Mouse (Mus musculus): Measurements from ENCODE around the gene Acad12. TPM values are rescaled to one million over a fixed set of nuclear protein-coding genes. Genes with fewer than 3 reads are reported as not detected.
"Not testable (repeated sequence)": the region's sequence is repeated elsewhere in the genome, so short reads cannot be mapped to it uniquely, and the experiment has no call there.

Gene Acad12
- total RNA-seq (2021): 10 to 100 TPM; 20.1 to 24.0 TPM
- long read RNA-seq, experiment 1, partial matches to known transcripts: 9 of 68 reads
- long read RNA-seq, experiment 1, other reads (novel, unspliced or antisense): 56 of 68 reads
- long read RNA-seq, experiment 2, transcript Acad12-201 (11 exons, 3,881 nt): major isoform, 6 of 46 reads
- long read RNA-seq, experiment 2, partial matches to known transcripts: 7 of 46 reads
- long read RNA-seq, experiment 2, other reads (novel, unspliced or antisense): 33 of 46 reads

- peak; percentile 90 for DNase-seq
Observed at GRCm38 (mm10) chr5:121618592-121619513, at the start of gene Acad12. Acad12 (minus strand) TSS chr5:121618938.

DNA sequence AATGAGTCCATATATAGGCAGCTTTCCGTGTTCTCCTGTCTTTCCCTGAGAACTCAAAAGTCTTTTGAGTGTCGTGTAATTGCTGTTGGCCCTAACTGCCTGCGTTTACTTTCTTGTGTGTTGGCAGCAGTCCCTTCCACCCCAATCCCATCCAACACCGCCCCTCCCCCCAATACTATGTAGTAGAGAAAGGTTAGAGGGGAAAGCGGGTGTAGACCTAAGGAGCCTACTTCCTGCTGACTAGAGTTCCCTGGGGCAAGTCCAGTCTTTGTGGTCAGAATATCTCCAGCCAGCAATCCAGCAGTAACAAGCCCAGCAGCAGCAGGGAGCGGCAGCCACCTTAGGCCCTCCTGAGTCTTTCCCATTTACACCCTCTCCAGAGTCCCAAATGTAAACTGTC is 49.7 kb upstream of the Acad12 start:
- DNase-seq: no peak

GRCm38 (mm10) chr5:121667067-121667466 is 48.3 kb upstream of the Acad12 start:
- no peak for DNase-seq

GRCm38 (mm10) chr5:121664971-121665370 is 46.2 kb upstream of the Acad12 start:
- DNase-seq: no peak

DNA sequence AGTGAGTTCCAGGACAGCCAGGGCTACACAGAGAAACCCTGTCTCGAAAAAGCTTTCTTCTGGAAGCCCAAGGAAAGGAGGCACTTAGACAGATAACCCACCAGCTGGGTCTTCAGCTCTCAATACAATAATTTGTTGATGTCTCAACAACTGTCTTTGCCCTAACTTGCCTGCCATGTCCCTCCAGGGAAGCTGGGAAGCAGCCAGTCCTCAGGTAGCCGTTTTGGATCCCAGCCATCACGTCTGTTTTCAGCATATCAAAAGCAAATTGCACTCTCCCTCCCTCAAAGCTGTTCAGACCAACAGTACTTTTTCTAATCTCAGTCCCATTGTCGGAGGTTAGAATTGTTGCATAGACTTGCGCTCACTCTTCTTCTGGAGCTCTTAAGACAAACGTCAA is 45.3 kb upstream of the Acad12 start:
- no peak for DNase-seq

GRCm38 (mm10) chr5:121663456-121663855 is 44.7 kb upstream of the Acad12 start:
- no peak for DNase-seq

DNA sequence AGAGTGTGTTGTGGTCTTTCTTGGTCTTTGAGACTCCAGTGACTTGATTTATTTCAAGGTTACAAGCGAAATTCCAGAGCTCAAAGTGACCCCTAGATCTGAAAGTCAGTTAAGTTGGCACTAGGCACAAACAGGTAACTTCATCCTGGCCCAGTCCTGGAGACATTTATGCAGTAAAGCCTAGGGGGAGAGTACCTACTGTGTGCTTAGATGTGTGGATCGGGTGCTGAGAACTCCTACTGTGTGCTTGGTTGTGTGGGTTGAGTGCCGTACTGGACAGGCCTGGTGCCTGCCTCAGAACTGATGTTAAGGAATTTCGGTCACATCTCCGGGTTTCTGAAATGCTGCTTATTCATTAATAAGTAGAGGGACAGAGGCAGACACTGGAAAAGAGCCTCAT is 42.8 kb upstream of the Acad12 start:
- DNase-seq: no peak

- DNase-seq: no peak
Observed at GRCm38 (mm10) chr5:121660897-121661254, 42.1 kb upstream of the Acad12 start.

DNA sequence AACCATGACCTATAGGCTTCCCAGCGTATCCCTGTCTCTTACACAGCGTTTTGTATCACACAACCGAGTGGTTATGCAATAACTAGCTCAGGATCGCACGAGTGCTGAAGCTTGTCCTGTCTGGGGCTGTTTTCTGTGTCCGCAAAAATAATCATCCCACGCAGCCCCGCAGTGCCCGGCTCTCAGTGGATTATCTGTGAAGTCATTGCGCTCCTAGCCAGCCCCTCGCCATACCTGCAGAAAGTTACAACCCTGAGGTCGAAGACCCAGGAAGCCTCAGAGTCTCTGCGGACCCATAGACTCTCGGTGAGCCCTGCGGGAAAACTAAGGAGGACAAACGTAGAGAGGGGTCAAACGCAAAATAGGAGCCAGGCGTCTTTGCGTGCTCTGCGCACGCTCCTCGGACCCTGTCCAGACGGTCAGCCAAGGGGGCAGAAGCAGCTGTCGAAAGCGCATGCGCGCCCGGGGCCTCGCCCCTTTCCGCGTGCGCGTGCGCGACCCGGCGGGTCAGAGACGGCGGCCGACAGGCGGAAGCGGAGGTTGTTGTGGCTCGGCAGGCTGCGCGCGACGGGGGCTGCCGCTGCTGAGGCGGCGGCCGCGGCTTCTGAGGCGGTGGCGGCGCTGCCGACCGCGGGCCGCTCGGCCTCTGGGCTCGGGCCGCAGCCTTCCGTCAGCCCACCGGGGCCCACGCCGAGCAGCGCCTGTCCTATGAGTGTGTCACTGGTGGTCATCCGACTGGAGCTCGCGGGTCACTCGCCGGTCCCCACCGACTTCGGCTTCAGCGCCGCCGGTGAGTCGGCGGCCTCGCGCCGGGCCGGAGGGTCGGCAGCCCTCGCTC is 41.5 kb upstream of the Acad12 start, which contains the start of the genes Acad10 and Brap:
Gene Acad10, minus strand, starts transcription at position 456 of the 838 bp plus-strand sequence.
Gene Brap, plus strand, starts transcription at position 505 of the 838 bp plus-strand sequence.
- DNase-seq: peak; percentile 97

DNA sequence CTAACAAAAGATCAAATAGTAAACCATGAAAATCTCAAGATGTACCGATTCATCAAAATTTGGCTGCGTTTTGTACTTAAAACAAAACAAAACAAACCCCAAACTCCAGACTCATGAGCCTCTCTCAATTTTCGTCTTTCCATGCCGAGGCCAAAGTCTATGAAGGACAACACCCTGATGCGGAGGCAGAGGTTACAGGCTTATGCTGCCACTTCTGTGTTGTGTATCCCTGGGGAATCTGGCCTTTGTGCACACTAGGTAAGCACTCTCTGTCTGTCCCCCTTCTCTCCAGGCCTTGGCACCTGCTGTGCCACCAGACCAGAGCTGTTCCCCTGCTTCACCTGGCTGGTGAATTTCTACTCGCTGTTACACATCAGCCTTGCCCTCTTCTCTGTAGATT is 38.9 kb upstream of the Acad12 start:
- not testable (repeated sequence) for DNase-seq

- DNase-seq: not testable (repeated sequence)
Observed at GRCm38 (mm10) chr5:121656866-121657265, 38.1 kb upstream of the Acad12 start.

DNA sequence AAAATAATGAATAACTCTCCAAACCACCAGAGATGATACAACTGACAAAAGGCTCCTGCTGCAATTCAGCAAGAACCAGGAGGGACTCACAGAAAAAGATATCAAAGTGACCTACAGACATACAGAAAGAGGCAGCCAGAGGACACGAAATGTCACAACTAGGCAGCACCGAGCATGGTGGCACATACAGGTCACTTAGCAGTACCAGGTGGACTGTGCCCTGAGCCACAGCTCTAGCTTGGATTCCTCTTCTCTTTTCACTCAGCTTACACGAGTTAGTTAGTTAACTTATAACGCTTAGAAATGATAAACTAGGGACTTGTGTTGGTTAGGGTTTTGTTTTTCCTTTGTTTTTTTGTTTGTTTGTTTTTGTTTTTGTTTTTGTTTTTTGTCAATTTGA is 35.8 kb upstream of the Acad12 start:
- no peak for DNase-seq

DNA sequence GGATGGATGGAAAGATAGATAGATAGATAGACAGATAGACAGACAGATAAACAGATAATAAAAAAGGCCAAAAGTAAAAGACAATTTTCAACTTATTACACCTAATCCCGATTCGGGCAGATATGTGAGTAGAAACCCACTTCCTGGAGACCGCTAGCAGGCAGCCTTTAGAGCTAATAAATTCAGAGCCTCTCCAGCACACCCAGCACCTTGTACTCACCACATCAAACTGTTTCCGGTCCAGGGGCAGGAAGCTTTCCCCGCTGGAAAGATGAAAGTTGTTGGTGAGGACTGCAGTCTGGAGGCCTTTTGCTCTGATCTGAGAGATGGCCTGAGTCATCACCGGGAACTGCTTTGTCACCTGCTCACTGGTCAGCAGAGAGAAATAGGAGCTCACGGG is 30.4 kb upstream of the Acad12 start:
- DNase-seq: no peak

GRCm38 (mm10) chr5:121639601-121640000 is 20.9 kb upstream of the Acad12 start:
- no peak for DNase-seq

- DNase-seq: no peak
Observed at GRCm38 (mm10) chr5:121637296-121637695, 18.6 kb upstream of the Acad12 start.

DNA sequence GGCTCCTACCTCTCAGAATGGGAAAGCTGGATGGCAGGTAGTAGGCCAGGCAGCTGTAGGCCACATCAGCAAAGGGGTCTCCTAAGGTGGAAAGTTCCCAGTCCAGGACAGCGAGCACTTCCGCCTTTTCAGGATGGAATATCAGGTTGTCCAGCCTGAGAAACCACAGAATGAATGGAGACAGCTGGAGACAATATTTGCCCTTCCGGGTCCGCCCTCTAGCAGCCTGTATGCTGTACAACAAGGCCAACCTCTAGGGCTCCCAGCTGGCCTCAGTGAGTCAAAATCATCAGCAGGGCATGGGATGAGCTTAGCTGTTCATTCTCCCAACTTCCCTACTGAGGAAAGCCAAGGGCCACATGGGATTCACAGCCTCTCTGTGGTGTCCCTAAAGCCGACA is 15.9 kb upstream of the Acad12 start:
- DNase-seq: no peak

DNA sequence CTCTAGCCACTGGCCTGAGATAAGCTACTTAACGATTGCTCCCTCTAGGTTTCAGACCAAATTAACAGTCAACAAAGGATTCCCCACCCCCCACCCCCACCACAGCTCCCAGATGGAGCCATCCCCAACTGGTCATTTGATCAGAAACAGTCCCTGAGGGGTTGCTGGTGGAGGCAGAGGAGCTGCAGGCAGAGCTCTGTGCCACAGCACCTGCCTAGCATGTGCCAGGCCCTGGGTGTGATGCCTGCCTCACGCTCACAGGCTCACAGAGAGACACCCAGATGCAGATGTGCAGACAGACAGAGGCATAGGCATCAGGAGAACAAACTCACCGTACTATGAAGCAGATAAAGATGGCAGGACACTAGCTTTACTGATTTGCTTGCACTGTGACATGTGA is 14.1 kb upstream of the Acad12 start:
- DNase-seq: no peak

DNA sequence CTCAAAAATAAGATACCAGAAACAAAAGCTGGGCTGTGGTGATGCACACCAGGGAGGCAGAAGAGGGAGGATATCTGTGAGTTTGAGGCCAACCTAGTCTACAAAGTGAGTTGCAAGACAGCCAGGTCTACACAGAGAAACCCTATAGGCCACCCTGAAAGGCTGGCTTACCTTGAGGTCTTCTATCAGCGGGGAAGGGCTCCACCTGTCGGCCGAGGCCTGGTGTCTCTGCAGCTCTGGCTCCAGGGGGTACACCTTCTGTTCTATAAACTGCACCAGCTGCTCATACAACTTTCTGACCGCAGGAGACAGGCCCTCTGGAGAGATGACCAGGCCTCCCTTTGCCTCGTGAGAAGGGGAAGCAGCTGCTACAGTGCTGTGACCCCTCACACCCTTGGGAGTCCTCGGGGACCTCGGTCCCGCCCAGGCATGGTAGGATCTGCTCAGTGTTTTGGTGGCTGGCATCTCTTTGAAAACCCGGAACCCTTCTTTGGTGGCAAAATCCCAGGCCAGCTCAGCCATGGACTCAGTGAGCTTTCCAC is 12.4 kb upstream of the Acad12 start:
- DNase-seq: peak; percentile 21

DNA sequence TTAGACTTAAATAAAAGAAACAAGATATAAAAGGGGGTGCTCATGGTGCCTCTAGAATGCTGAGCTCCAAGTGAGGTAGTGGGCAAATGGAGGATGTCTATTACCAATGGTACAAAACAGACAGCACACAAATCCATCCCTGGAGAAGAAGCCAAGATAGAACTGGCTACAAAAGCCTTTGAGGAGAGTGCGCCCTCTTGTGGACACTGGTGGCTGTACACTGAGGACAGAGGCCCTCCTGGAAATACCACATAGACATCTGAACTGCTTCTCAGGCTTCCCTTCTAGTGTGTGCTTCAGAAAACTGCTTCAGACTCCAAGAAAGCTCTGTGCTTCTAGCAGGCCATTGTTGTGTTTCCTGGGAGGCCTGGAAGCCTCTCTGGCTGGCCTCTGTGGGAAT is 9.1 kb upstream of the Acad12 start:
- peak; percentile 88 for DNase-seq

DNA sequence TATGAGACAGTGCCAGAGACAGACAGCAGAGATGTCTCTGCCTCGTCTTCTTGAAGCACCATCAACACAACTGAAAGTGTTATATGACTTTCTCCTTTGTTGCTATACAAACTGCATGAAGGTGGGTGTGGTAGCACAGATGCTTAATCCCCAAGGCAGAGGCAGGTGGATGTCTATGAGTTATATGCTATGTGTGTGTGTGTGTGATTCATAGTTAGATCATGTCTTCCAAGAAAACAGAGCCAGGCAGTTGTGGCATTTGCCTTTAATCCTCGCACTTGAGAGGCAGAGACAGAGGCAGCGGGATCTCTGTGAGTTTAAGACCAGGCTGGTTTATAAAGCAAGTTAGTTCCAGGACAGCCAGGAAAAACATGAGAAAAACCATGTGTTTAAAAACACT is 4.5 kb upstream of the Acad12 start:
- DNase-seq: no peak

GRCm38 (mm10) chr5:121621102-121621501 is 2.4 kb upstream of the Acad12 start:
- no peak for DNase-seq

DNA sequence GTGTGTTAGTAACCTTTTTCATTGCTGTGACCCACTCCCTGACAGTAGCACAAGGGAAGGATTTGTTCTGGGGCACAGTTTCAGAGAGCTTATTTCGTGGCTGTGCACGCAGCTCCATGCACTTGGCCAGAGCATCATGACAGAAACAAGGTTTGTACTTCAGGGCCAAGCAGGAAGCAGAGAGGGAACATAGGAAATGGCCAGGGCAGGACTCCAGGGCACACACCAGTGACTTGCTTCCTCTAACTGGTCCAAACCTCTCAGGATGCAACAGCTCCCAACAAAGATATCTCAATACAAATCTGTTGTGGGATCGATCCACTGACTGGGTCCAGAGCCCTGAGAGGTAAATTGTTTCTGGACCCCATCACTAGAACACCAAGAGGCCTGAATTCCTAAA is 3.8 kb downstream of the Acad12 start:
- not testable (repeated sequence) for DNase-seq
